Mouse (Mus musculus) limb, embryonic 15.5 days (tissue): ENCODE results near the gene Gdf2. TPM values are rescaled to one million over a fixed set of nuclear protein-coding genes. Genes with fewer than 3 reads are reported as not detected.

Experiments
- polyA plus RNA-seq: library from polyadenylated mRNA; unstranded; fragments of >200 nt; fragmentation: Nextera tagmentation; extraction: Ambion mirVana; gene quantifications from 2 replicates; pipeline ENCODE4 v1.2.1, GENCODE M21; 2015

The Gdf2 gene
- polyA plus RNA-seq, 1 experiment from 2014 or later, result not detected

Other genes with a start within 250 kb of the Gdf2 start
- gene Gdf10, start 17.5 kb upstream of the Gdf2 start, polyA plus RNA-seq, result 30.3 and 33.8 TPM in 2 replicates
- gene Rbp3, start 13.0 kb downstream of the Gdf2 start, polyA plus RNA-seq, result not detected in 2 replicates
- 0.15 and 0.28 TPM in 2 replicates for gene Zfp488, start 37.7 kb downstream of the Gdf2 start, polyA plus RNA-seq
- not detected in 2 replicates for gene Gm30083, start 74.1 kb downstream of the Gdf2 start, polyA plus RNA-seq
- not detected in 2 replicates for gene Gm5460, start 75.7 kb downstream of the Gdf2 start, polyA plus RNA-seq
- not detected in 2 replicates for gene Antxrl, start 111.7 kb downstream of the Gdf2 start, polyA plus RNA-seq
- gene Anxa8, start 144.9 kb downstream of the Gdf2 start, polyA plus RNA-seq, result 75.7 and 87.2 TPM in 2 replicates
- gene A630023A22Rik, start 161.7 kb downstream of the Gdf2 start, polyA plus RNA-seq, result 0.12 TPM in 1 of 2 replicates, not detected in the other
- 0.09 TPM in 1 of 2 replicates, not detected in the other for gene Npy4r, start 211.4 kb downstream of the Gdf2 start, polyA plus RNA-seq